Mouse (Mus musculus): ENCODE data around the gene Sumo3.

Gene Sumo3

DNA sequence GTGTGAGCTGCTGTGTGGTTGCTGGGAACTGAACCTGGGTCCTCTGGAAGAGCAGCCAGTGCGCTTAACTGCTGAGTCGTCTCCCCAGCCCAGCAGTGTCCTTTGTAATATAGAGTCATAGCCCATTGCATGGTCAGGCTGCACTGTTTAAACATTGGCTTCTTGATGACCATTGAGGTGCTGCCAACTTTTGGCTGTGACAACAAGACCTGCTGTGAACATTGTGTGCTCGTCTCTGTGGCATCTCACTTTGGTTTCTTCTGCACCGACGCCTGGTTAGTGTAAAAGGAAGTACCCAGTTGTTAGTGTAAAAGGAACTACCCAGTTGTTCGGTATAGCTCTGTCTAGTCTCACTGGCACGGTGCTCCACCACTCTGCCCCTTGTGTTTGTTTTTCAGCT lies 20.7 kb downstream of the Sumo3 start:
- DNase-seq (ENCODE audit: low read depth): no peak

DNA sequence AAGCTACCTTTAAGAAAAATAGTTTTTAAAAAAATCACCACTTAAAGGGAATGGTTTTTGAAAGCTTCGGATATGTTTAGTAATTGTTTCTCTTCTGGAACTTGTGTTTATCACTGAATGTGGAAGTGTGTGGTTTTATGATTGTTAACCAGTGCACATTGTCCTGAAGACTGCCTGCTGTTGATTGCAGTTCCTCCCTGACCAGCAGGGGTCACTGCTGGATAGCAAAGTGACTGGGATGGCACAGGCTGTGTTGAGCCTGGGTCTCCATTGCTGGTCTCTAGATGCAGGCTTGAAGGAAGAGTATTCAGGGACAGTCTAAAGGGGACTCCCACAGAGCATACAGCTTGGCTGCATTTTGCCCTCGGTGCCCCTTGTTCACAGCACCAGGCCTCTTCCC lies 21.6 kb downstream of the Sumo3 start:
- DNase-seq (ENCODE audit: low read depth): peak; percentile 91

DNA sequence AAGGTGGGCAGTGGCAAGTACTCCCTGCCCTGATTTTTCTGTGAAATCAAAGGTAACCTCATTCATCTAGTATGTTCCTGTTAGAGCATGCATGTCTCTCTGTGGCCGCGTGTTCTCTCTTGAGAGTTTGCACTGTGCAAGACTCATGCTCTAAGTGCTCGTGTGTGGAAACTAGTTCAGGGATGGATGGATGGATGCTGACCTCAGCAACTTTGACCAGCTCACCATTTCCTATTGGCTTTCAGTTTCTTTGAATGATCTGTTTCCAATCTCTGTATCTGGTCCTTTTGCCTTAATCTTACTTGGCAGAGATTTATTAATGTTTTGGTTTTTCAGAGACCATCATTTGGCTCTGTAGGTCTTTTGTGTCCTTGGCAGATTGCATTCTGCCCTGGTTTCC lies 23.3 kb downstream of the Sumo3 start:
- no peak for DNase-seq (ENCODE audit: low read depth)

DNA sequence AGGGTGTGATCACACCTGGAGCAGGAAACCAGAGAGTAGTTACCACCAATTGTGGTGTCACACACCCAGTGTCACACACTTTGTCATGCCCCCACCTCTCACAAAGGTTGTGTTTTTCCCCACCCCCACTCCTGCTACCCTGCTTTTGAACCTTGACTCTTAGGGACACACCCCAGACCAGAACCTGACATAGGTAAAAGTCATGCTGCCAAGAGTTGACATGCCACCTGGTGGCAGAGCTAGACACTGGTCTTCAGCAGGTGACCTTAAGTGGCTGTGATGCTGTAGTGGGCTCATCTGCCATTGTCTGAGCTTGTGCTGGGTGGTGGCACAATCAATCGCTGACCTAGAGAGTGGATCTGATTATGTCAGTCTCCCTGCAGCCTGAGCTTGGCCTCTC lies 24.1 kb downstream of the Sumo3 start:
- peak; percentile 52 for DNase-seq (ENCODE audit: low read depth)

DNA sequence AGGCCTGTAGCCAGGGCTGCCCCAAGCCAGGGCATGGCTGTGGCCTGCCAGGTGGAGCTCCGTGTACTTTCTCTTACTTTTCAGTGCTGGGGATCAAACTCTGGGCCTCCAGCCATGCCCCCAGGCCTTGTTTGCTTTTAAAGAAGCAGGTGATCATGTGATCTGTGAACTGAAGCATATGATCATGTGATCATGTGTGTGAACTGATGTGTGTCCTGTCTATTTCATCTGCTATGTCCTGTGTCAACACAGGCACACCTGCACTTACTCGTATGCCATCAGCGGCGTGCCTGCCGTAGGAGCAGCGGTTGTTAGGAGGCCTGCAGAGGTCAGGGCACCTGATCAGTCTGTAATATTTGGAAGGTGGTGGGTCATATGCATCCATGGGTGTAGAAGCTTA lies 28.1 kb downstream of the Sumo3 start:
- no peak for DNase-seq (ENCODE audit: low read depth)

DNA sequence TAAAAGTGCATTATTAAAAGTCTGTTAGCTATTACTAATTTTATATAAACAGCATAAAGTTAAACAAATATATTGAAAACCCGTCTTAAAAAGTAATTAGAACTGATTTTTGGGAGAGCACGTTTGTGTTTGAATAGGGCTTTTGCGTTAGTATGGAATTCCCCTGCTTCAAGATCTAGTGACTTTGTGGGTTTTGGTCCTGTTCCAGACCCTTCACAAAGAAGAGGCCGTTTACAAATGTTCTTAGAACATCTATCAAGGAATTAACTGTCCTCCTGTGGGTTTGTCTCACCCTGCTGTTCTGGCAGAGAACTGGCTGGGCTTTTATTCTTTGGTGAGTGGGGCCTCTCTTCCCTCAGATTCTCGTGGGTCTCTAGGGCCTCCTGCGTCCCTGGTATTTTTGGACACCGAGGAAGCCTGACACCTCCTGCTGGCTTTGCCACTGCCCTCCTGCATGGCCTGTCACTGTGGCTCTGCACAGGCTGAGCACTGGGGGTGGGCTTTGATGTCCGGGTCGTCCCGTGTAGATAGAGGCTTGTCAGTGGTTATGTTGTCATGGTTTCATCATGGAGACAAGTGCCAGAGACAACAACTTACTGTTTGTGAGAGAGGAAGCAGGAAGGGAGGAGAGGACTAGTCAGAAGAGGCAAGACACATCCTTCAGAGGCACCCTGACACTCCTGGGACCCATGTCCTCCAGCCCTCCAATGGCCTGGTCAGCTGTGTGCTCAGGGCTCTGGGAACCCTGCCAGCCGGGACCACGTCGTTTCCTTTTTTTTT lies 28.7 kb downstream of the Sumo3 start:
- no peak for DNase-seq (ENCODE audit: low read depth)

DNA sequence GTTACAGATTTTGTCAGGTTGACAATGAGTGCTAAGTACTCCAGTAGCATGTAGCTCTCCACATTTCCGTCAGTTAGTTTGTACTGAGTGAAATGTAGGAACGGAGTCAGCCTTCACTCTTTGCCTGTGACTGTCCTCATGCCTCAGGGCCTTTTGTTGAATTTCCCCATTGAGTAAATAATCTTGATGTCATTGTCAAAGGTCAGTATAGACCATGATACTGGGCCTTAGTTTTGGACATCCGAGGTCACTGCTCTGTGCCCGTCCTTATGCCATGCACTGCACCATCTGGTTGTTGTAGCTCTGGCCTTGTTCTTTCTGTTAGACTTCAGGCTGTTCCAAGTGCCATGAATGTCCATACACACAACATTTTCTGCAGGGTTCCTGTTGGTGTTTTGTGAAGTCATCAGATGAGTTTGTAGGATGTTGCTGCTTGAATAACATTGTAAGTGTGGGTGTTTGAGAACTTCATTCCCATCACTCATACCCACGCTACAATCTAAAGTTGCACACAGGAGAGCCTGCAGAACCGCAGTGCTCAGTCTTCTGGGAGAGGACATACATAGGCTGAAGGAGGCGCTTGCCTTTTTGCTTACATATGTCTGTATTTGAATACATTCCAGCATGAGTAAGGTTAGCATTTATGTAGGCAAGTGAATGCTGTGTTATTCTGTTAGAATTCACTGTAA lies 30.5 kb downstream of the Sumo3 start:
- DNase-seq (ENCODE audit: low read depth): no peak

DNA sequence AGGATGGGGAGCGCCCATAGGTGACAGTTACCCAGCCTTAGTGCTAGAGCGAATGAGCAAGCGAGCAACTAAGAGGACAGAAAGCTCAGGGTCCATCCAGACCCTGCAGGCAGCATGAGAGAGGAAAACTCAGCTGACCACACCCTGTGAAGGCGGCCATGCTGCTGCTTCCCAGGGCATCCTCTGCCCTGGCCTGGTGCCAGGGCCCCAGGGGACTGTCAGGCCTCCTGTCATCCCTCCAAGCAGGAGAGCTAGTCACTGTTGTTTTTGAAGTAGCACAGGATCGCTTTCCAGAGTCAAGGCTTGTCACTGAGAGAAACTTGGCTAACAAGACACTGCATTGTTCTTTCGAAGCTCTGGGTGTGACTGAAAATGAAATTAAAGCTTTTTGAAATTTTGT lies 33.1 kb downstream of the Sumo3 start:
- DNase-seq (ENCODE audit: low read depth): no peak

DNA sequence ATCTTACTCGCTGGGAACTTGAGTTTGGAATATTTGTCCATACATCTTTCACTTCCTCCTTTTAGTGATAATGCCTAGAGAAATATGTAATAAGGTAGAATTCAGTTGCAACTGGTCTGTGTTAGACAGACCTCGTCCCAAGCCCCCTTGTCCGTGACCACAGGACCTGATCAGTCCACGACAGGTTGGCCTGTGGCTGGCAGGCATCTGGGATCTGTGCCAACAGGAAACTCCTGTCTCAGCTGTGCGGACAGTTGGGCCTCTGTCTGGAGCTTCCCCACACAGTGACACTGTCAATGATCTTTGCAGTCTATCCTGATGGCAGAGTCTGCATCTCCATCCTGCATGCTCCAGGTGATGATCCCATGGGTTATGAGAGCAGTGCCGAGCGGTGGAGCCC lies 37.3 kb downstream of the Sumo3 start:
- no peak for DNase-seq (ENCODE audit: low read depth)

DNA sequence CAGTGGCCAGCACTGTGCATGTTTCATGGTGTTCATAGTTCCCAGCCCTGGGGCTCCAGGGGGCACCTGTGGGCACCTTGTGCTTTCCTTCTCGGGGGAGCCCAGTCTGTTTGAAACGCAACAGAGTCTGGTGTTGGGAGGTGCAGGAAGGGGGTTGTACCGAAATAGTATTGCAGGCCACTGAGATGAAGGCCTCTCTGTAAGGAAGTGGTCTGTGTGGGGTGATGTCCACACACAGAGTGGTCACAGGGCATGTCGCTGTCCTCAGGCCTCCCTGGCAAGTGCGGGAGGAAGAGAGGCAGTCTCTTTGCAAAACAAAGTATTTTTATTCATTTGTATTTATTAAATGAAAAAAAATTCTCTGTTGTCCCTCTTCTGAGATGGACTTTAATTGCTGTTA lies 39.7 kb downstream of the Sumo3 start:
- DNase-seq (ENCODE audit: low read depth): no peak

DNA sequence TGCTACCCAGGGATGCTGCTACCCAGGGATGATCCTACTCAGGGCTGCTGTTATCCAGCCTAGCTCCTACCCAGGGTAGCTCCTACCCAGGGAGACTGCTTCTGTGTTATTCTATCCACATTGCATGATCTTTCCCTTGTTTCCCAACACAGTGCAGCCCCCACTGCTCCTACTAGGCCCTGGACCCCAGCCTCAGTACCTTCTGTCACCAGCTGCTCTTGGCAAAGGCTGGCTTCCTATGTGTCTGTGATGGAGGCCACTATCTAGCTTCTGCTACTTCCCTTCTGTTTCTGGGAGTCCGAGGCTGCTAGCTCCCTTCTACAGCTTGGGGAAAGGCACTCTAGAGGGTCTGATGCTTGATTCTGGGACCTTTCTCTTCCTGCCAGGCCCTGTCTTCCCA lies 41.6 kb downstream of the Sumo3 start:
- DNase-seq (ENCODE audit: low read depth): no peak

DNA sequence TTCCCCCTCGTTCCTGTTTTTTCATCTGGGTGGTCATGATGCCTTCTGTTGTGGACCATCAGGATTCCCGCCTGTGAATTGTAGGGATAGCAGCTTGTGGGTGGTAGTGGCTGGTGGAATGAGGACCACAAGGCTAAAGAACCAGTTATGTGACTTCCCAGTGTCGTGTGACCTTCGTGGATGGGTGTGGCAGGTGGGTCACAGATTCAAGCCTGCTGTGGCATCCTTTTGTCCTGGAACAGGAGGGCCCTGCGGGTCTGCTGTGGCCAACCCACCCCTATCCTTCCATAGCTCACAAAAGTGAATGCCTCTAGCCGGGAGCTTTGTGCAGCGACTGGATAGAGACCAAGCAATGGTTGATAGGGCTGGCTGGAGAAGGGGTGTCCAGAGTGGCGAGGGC lies 42.0 kb downstream of the Sumo3 start:
- no peak for DNase-seq (ENCODE audit: low read depth)

DNA sequence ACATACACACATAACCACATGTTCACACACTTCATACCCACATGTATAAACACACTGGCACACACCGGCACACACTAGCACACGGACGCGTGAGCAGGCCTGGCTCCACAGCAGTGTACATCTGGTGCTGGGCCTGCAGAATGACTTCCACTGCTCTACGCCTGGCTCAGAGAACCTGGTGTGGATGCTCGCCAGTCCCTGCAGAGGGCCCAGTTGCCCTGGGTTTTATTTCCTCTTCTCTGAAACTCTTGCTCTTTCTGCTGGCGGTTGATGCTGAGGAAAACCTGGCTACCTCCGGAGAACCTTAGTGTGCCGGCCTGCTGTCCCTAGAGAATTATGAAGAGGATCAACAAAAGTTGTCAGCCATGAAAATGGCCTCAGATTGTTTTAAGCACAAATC lies 46.1 kb downstream of the Sumo3 start:
- DNase-seq (ENCODE audit: low read depth): no peak

DNA sequence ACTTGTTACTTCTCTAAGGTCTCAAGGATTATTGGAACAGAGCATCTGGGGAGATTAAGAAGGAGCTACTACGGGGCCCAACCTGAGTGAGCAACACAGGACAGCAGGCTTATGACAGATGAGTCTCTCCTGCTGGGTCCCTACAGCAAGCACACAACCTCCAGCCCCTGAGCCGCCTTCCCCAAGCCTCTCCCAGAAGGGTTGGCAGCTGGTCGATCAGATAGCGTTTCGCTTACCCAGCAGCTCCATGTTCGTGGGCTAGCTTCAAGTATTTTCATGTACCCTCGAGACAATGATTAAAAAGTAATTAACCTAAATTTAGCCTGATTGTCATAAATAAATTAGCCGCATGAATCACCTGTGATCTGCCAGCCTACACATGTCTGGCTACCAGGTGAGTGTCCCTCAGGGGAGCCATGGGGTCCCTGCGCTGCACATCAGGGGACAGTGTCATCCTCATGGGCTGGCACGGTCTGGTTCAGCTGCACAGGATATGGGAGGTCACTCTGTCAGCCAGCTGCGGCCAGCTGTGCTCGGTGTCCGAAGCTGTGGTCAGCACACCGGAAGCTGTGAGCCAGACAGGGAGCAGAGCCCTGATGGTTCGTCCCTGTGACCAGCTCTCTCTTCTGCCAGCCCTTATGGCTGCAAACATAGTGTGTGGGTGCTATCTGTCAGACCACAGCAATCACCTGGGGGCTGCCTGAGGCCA lies 52.5 kb downstream of the Sumo3 start:
- no peak for DNase-seq (ENCODE audit: low read depth)

DNA sequence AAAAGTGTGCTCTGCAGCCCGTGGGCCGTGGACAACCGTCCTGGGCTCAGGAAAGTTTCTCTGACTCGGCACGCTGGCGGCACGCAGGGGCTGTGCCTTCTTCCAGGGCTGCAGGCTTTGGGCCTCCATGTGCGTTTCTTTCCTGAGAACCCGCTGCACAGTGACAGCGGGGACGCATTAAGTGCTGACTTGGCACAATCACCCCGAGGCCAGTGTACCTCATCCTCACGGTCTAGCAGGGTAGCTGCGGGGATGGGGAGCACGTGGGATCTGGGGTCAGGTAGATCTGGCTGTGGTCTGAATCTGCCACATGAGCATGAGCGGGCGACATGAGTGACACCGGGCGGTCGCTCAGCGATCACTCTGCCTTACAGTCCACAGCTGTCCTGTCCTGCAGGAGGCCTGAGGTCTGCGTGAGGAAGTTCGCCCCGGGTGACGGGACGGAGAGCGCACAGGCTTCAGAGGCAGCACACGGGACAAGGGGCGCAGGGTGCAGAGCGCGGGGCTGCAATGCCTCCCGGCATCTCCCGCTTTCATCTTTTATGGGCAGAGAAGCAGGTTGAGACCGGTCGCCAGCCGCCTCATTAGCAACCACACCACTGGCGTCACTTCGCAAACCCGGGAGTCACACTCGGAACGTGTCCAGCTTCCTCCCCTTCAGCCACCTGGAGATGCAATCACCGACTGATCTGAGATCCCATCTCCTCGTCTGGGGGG lies 58.2 kb downstream of the Sumo3 start:
- DNase-seq (ENCODE audit: low read depth): no peak

DNA sequence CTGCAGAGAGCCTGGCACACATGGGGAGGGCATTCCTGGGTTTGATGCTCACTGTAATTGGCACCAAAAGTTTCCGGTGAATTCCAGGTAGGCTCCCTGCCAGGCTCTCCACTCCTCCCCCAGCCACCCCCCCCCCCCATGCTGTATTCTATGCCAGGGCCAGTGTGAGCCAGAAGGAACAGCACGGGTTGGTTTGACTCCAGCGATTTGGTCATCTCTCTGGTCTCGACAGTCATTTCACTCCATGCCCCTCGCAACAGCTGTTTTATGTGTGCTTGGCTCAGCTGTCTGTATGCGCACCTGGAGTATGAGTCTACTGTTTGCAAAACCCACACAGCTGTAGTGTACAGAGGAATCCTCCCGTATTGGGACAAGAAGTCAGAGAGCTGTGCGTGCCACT lies 60.4 kb downstream of the Sumo3 start:
- DNase-seq (ENCODE audit: low read depth): no peak

DNA sequence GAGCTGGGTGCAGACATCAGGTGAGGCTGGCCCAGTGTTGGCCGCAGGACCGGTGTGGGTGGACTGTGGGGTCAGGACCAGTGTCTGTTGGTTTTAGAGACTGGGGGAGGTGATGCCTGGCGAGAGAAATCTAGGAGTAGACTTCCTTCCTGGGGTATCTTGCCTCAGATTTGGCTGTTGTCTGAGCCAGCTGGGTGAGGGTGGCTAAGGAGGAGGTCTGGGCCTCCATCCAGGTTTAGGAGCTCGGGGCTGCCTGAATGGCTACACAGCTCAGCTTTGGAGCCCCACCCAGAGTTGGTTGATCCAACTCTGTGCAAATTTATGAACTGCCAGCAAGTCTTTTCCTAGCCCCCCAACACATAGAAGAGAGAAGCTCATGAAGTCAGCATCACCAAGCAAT lies 61.5 kb downstream of the Sumo3 start:
- DNase-seq (ENCODE audit: low read depth): no peak

Data from induced T-regulatory cell, adult 2 months (primary cell).